Mouse (Mus musculus): Measurements from ENCODE around the gene Tkt.

Tkt gene

DNA sequence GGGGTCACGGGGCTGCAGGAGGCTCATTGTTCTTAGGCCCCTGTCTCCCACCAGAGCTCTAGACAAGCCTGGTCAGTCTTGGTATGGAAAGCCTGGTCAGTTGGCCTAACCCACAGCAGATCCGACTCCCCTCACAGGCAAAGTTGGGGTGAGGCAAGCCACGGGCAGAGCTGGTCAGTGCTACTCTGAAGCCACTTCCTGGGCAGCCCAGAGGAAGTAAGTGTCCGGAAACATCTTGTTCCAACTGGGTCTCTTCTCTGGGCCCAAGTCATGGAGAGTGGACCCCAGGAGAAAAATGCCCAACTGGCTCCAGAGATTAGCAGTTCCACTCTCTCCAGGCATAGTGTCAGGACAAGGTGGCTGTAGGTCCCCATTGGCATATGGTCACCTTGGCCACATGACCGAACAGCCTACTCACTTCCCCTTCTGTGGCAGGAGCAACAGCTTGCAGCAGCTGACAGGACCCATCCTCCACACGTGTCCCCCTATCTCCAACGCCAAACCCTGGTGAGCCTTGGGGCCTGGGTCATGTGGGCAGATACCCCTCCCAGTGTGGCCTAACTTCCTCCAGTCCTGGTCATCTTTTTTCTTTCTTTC, 71.9 kb downstream of the Tkt start:
- no peak for DNase-seq (ENCODE audit: low read depth)

DNA sequence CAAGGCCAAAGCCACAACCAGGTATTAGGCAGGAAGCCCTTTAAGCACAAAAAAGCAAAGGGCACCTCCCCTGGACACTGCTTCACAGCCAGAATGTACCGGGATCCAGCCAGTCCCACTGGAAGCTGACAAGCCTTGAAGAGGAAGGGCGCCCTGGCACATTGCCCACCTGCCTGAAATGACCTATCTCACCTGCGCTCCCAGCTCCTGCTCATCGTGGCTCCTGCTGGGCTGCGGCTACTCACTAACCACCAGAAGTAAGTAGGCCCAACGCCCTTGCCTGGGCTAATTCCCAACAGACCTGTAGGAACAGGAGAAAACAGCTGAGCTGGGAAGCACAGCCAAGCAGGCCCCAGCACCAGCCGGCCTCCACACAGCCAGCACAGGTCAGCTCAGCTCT, 74.0 kb downstream of the Tkt start:
- no peak for DNase-seq (ENCODE audit: low read depth)

DNA sequence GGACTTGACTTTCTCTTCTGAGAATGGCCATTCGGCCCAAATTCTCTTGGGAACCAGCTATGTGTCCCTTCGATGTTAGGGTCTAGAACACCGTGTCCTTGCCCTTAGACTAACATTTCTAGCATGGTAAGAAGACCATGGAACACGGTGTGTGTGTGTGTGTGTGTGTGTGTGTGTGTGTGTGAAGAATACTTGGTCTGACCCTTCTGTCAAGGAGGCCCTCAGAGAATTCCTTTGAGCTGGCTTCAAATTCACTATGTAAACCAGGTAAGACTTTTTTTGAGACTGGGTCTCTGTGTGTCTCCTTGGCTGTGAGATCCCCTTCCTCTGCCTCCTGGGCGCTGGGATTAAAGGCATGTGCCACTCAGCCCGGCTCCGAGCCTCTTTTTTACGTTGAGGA, 74.4 kb downstream of the Tkt start:
- no peak for DNase-seq (ENCODE audit: low read depth)

Measured in induced T-regulatory cell, adult 2 months (primary cell).